Mouse (Mus musculus): ENCODE measurements around the gene Aff1.

The Aff1 gene

GRCm38 (mm10) chr5:103806851-103807578 lies 114.8 kb downstream of the Aff1 start:
- peak; percentile 46 for DNase-seq (ENCODE audit: low spot score)

- no peak for DNase-seq (ENCODE audit: low spot score)
Observed at GRCm38 (mm10) chr5:103807637-103808312, 115.6 kb downstream of the Aff1 start.

GRCm38 (mm10) chr5:103809674-103810330 lies 117.6 kb downstream of the Aff1 start:
- no peak for DNase-seq (ENCODE audit: low spot score)

DNA sequence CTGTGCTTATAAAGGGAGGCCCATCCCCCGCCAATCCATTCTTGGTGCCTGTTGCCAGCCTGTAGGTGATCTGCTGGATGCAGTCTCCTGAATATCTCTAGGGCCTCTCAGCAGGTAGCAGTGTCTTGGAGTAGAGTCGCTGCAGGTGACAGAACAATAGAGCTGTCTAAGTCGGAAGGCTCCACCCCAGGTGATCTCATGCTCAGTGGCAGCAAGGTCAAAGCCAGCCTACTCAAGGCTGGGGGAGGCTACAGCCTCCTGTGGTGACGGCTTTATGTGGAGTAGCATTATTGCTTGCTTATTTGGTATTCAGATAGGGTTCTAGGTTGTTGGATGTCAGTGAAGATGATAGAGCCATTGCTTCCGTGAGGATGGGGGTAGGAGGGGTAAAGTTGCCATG lies 121.1 kb downstream of the Aff1 start:
- DNase-seq (ENCODE audit: low spot score), result no peak

DNA sequence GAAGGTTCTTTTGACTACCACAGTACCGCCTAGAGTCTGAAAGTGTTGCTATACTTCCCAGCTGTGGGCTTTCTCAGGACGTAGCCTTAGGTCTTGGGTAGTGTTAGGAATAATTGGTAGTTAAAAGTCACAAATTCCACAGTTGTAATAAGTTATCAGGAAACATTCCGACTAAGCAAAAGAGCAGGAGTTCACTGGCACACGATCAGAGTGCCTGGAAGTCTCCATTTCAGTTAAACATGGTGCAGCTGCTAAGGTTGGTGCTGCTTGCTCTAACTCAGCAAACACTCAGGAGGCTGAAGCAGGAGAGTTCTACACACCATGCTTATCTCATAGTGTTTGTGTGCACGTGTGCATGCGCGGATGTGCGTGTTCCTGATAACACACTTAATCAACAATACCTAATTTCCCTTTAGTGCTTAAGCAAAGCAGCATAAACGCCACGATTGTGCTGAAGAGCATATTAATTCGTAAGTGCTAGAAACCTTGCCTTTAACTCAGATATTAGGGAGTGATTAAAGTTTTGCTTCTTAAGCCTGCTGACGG lies 121.9 kb downstream of the Aff1 start:
- DNase-seq (ENCODE audit: low spot score), result no peak

DNA sequence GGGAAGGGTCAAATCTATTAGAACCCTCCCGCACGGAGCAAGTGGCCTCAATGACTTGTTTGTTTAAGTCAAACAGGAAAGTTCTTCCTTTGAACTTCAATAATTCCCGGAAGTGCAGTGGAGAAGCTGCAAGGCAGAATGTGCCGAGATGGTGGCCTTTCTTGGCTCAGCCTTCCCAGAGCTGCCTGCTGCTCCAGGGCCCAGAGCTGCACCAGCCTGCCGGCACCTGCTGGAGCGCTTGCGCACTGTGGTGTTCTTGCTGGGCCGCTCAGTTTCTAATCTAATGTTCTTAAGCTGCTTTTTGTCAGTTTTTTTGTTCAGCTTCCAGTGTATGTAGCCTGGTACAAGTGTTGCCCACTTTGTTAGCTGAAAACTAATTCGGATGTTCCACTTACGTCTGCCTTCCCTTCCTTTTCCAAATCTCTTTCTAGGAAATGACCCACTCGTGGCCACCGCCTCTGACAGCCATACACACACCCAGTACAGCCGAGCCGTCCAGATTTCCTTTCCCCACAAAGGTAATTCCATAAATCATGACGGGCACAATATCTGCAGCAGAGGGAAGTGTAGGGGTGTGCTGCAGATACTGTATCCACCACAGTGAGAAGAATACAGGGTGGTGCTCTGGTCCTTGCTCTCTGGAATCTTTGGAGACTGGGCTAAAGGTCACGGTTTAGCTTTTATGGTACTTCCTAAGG lies 122.5 kb downstream of the Aff1 start:
- peak; percentile 32 for DNase-seq (ENCODE audit: low spot score)

- no peak for DNase-seq (ENCODE audit: low spot score)
Observed at GRCm38 (mm10) chr5:103815249-103815617, 123.1 kb downstream of the Aff1 start.

GRCm38 (mm10) chr5:103816718-103817117 lies 124.5 kb downstream of the Aff1 start:
- no peak for DNase-seq (ENCODE audit: low spot score)

DNA sequence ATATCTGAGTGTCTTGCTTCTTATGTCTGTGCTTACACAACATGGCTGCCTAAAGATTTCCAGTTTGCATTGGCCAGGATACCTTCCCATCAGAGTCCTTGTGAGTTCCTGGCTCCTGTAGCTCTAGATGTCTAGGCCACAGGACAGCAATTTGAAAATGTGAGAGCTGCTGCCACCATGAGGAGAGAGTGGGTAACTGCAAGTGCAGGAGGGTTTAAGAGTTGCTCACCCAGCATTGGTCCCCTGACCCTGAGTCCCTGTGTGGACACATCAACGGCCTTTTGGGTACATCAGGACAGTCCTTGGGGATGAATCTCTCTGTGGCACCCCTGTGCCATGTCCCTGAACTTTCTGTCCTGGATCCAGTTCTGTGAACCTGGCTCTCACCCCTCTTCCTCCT lies 125.6 kb downstream of the Aff1 start:
- DNase-seq (ENCODE audit: low spot score), result peak; percentile 70

GRCm38 (mm10) chr5:103818602-103819001 lies 126.4 kb downstream of the Aff1 start:
- DNase-seq (ENCODE audit: low spot score), result no peak

DNA sequence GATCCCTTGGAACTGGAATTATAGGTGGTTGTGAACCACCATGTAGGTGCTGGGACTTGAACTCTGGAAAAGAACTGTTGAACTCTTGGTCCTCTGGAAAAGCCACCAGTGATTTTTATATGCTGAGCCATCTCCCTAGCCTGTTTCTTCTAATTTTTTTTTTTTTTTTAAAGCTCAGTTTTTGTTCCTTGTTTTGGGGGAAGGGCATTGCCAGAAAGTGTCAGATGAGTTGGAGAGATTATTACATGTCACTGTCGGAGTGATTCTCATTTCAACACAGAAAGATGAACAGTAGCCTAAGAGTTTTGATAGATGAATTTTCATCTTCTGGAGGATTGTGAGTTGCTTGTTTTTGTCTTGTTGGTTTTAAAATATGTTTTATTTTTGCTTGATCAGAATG lies 127.5 kb downstream of the Aff1 start:
- DNase-seq (ENCODE audit: low spot score), result no peak

DNA sequence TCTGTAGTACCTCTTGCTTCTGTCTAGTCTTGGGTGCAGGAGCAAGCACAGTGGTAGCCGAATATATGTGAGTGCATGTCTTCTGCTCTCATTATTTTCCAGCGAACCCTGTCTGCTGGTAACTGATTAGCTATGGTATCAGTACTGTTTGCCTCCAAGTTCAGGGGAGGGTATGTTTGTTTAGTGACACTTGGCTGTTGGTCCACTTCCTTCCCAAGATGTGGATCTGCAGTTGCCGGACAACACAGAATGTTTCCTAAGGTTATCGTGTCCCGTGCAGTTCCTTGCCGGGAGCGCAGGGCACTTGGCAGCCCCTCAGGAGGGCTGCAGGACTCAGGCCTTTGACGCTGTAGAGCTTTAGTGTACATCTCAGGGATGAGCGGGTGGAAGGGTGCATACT lies 128.9 kb downstream of the Aff1 start:
- peak; percentile 41 for DNase-seq (ENCODE audit: low spot score)

- peak; percentile 9 for DNase-seq (ENCODE audit: low spot score)
Observed at GRCm38 (mm10) chr5:103821500-103822298, 129.5 kb downstream of the Aff1 start.

DNA sequence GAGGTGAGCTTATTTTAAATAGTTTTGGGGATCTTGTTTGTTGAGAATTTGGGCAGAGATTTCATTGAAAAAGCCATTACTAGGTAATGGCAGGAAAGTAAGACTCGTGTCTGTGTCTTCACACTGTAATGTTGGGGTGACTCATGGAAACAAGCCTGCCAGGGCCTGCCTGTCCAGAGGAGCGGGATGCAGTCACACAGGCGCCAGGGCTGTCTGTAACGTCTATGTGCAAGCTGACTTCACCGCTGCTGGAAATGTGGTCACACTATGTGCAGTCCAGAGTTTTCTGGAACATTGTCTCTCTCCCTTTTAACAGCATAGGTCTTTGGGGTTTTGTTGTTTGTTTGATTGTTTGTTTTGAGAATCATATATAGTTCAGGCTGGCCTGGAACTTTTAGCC lies 130.8 kb downstream of the Aff1 start:
- DNase-seq (ENCODE audit: low spot score), result peak; percentile 74

DNA sequence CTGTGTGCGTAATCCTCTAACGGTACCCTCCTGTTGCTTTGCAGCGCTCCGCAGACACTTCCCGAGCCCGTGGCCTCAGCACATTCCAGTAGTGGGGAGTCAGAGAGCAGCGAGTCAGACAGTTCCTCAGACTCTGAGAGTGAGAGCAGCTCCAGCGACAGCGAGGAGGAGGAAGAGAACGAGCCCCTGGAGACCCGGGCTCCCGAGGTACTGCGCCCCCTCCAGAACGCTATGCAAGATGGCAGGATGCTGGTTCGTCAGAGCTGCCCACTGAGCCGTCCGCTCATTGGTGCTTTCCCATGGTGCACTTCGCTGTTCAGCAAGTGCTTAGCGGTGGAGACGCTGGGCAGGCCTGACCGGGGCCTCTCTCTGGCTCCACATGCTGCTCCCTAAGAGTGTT lies 136.1 kb downstream of the Aff1 start:
- DNase-seq (ENCODE audit: low spot score), result no peak

DNA sequence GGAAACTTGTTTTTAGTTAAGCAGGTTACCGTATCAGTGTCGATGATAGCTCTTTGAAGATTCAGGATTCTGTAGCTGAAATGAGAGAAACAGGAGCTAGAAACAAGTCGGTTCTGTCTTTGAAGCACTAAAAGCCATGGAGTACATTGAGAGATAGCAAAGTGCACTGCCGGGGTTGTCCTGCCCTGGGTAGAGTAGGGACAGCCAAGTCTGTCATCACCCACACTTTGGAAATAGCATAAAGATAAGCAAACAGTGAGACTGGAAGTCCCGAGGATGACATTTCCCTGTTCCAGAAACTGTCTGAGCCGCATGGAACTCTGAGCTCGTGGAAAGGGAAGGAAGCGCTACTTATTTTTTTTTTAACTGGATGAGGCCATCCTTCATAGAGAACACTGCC lies 136.6 kb downstream of the Aff1 start:
- DNase-seq (ENCODE audit: low spot score), result no peak

DNA sequence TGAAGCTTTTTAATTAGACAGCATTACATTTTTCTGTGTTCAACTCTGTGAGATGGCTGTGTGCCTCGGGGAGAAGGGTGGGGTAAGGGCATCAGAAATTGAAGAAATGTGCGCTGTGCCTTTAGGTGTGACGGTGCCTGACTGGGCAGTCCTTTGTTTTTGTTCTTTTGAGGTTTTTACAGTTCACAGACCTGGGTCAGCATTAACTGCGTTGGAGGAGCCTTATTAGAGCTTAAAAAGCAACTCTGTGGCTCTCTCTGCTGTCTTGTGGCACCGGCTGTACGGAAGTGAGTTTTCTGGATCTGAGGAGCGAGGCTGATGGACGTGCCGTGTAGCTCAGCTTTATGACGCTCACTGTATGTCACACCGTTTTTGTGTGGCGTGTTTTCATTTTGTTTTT lies 137.0 kb downstream of the Aff1 start:
- DNase-seq (ENCODE audit: low spot score), result no peak

DNA sequence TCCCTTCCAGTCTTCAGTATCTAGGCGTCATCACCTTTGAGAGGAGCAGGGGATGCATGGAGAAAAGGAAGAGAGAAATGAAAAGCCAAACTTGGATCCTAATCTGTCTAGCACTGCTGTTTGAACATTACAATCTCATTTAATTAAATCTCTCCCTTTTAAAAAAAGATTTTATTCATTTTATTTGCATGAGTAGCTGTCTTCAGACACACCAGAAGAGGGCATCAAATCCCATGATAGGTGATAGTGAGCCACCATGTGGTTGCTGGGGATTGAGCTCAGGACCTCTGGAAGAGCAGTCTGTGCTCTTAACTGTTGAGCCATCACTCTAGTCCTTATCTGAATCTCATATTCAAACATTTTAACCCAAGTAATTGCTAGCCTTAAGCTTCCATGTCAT lies 138.7 kb downstream of the Aff1 start:
- DNase-seq (ENCODE audit: low spot score), result no peak

DNA sequence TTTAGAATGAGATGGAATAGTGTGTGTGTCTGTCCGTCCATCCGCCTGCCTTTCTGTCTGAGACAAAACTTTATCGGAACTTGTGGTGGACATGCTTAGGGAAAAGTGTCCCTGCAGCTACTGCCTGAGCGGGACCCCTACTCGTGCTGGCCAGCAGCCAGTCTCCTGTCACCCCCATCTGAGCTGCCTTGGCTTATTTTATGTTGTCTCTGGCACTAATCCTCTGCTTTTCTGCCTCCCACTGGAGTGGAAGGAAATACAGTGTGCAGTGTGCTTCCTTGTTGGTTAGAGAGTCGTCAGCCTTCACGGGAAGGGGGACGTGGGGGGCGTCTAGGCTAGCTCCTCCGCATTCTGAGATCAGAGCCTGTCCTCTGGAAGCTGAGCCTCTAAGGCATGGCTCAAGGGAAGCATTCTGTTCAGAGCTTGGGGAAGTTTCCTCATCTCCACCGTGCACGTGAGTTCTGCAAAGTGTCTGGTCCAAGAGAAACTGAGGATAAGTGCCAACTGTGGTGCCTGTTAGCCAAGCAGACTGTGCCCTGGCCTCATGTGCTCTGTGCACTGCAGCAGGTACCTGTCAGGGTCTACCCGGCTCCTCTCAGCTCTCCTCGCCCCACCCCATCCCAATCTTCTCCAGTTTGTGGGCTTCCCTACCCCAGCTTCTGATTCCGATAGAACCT lies 143.4 kb downstream of the Aff1 start:
- no peak for DNase-seq (ENCODE audit: low spot score)

DNA sequence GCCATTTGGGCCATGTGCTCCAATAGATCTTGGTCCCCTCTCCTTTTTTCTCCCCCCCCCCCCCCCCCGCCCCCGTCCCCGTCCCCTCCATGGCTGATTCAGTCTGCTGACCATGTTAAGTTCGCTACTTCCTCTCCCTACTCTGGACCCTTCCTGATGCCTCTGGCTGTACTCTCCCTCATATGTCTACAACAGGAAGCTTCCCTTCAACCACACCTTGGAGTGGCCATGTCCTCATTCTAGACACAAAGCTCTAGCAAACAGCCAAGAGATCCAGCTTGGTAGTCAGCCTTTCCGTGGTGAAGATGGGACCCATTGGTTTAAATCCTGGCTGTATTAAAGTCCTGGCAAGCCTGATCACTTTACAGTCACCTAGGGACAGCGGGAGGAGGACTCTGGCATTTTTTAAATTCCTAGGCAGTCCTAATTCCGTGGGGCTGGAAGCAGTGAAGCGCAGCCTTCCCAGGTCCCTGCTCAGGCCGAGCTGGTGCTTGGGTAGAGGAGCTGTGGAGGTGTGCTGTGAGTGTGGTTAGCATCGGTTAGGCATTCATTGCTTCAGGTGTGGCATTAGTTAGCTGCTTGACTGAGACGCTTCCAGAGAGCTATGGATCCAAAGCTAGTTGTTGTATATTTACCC lies 144.1 kb downstream of the Aff1 start:
- no peak for DNase-seq (ENCODE audit: low spot score)
